Mouse (Mus musculus): Measurements from ENCODE around the gene Prrx1. TPM values are rescaled to one million over a fixed set of nuclear protein-coding genes. Genes with fewer than 3 reads are reported as not detected.

Prrx1 gene
- total RNA-seq (2012; rRNA removed) (not detected in 2 replicates), polyA plus RNA-seq (2012; ENCODE audit: insufficient read depth in 1 of 2, insufficient read length in 2 of 2, low read depth in 1 of 2, low replicate concordance in 2 of 2, missing spikeins in 1 of 2) (not detected)

- H3K4me3 ChIP-seq (ENCODE audit: control insufficient read depth in 1 of 2, insufficient read depth in 1 of 2, low read depth in 2 of 2, low read length in 2 of 2) = no peak within 1 kb of the TSS
- TF ChIP-seq GATA1 (IDR thresholded peaks at IDR 0.05; ENCODE audit: low read depth, low read length) (no peak), SMC3 (IDR thresholded peaks at IDR 0.05; ENCODE audit: low read depth, low read length) (no peak), CTCF (IDR thresholded peaks at IDR 0.05 in 2 of 3, conservative IDR thresholded peaks at IDR 0.05 in 1 of 3; ENCODE audit: control insufficient read depth in 1 of 3, insufficient read depth in 1 of 3, low read depth in 2 of 3, low read length in 3 of 3, poor library complexity in 1 of 3, severe bottlenecking in 1 of 3) (no peak), BHLHE40 (IDR thresholded peaks at IDR 0.05; ENCODE audit: borderline replicate concordance, low read depth, low read length) (no peak), RCOR1 (IDR thresholded peaks at IDR 0.05; ENCODE audit: low read depth, low read length) (no peak), NRF1 (IDR thresholded peaks at IDR 0.05; ENCODE audit: insufficient read depth, low read depth, low read length, poor library complexity, severe bottlenecking) (no peak), POLR2A (IDR thresholded peaks at IDR 0.05; ENCODE audit: control insufficient read depth in 1 of 2, insufficient read depth in 1 of 2, low read depth in 1 of 2, low read length in 2 of 2, poor library complexity in 1 of 2) (no peak), POLR2AphosphoS5 (IDR thresholded peaks at IDR 0.05; ENCODE audit: borderline replicate concordance, low read depth, low read length) (no peak), USF2 (IDR thresholded peaks at IDR 0.05; ENCODE audit: borderline replicate concordance in 1 of 2, insufficient read depth in 1 of 2, low read depth in 1 of 2, low read length in 2 of 2) (no peak), TAL1 (IDR thresholded peaks at IDR 0.05; ENCODE audit: low read length) (no peak)
- H3K27ac ChIP-seq (ENCODE audit: control insufficient read depth, low read depth, low read length) = no peak within 1 kb of the TSS
- no peak for DNase-seq (ENCODE audit: low read depth, low spot score)
- no peaks in the 10 kb centered on the region for H3K79me2 ChIP-seq (ENCODE audit: control insufficient read depth, insufficient read depth, low read length, poor library complexity)
- H3K9me3 ChIP-seq (replicated peaks; ENCODE audit: insufficient read depth, low read length) = no peaks in the 10 kb centered on the region
- H3K4me1 ChIP-seq (ENCODE audit: control insufficient read depth in 1 of 2, insufficient read depth in 2 of 2, low read length in 2 of 2) = no peaks in the 10 kb centered on the region
- H3K27me3 ChIP-seq (ENCODE audit: control insufficient read depth in 1 of 2, insufficient read depth in 2 of 2, low read length in 2 of 2) = peaks cover 0 to 2% of the 10 kb centered on the region in 2 experiments; a peak in 1 of 4 replicates
- H3K36me3 ChIP-seq (ENCODE audit: control insufficient read depth in 1 of 2, insufficient read depth in 2 of 2, low read length in 2 of 2) = no peaks in the 10 kb centered on the region
- no peak within 1 kb of the TSS for H3K9ac ChIP-seq (ENCODE audit: control insufficient read depth, low read depth, low read length, poor library complexity, severe bottlenecking)
Measured at GRCm38 (mm10) chr1:163313101-163313773, at the start of gene Prrx1. Gene Prrx1 (minus strand): TSS chr1:163313710.

- DNase-seq (ENCODE audit: low read depth, low spot score) = no peak
- no peak for TF ChIP-seq GATA1 (IDR thresholded peaks at IDR 0.05; ENCODE audit: low read depth, low read length)
- no peak for TF ChIP-seq UBTF (IDR thresholded peaks at IDR 0.05; ENCODE audit: borderline replicate concordance, insufficient read depth, low read depth, low read length)
- TF ChIP-seq MEF2A (IDR thresholded peaks at IDR 0.05; ENCODE audit: extremely low read depth, insufficient replicate concordance, low read depth, low read length, poor library complexity, severe bottlenecking) = no peak
- TF ChIP-seq CHD1 (IDR thresholded peaks at IDR 0.05; ENCODE audit: low read depth, low read length) = no peak
- no peak for TF ChIP-seq ELF1 (IDR thresholded peaks at IDR 0.05; ENCODE audit: low read depth, low read length)
- no peak for TF ChIP-seq MAFK (IDR thresholded peaks at IDR 0.05; ENCODE audit: borderline replicate concordance, low read depth, low read length)
- no peak for TF ChIP-seq USF2 (IDR thresholded peaks at IDR 0.05; ENCODE audit: borderline replicate concordance in 1 of 2, insufficient read depth in 1 of 2, low read depth in 1 of 2, low read length in 2 of 2)
- TF ChIP-seq BHLHE40 (IDR thresholded peaks at IDR 0.05; ENCODE audit: borderline replicate concordance, low read depth, low read length) = no peak
- no peaks in the 10 kb centered on the region for H3K79me2 ChIP-seq (ENCODE audit: control insufficient read depth, insufficient read depth, low read length, poor library complexity)
Measured at GRCm38 (mm10) chr1:163362202-163362601, 48.7 kb upstream of the Prrx1 start.

More at GRCm38 (mm10) chr1:163362202-163362601, 48.7 kb upstream of the Prrx1 start:
- H3K27ac ChIP-seq (ENCODE audit: control insufficient read depth, low read depth, low read length) = 0 out of 2 replicates have a peak overlapping the region, but pooled peaks have one; percentile 28
- no peaks in the 10 kb centered on the region for H3K27me3 ChIP-seq (ENCODE audit: control insufficient read depth in 1 of 2, insufficient read depth in 2 of 2, low read length in 2 of 2)
- H3K4me3 ChIP-seq (ENCODE audit: control insufficient read depth in 1 of 2, insufficient read depth in 1 of 2, low read depth in 2 of 2, low read length in 2 of 2) = no peak overlapping the region
- H3K9ac ChIP-seq (ENCODE audit: control insufficient read depth, low read depth, low read length, poor library complexity, severe bottlenecking) = no peak overlapping the region
- H3K4me1 ChIP-seq (ENCODE audit: control insufficient read depth in 1 of 2, insufficient read depth in 2 of 2, low read length in 2 of 2) = peaks cover 0 to 11% of the 10 kb centered on the region in 2 experiments; a peak in 2 of 4 replicates
- no peaks in the 10 kb centered on the region for H3K9me3 ChIP-seq (replicated peaks; ENCODE audit: insufficient read depth, low read length)
- peaks cover 0 to 15% of the 10 kb centered on the region in 2 experiments; a peak in 2 of 4 replicates for H3K36me3 ChIP-seq (ENCODE audit: control insufficient read depth in 1 of 2, insufficient read depth in 2 of 2, low read length in 2 of 2)
